Mouse (Mus musculus): ENCODE measurements around the gene Smyd3. TPM values are rescaled to one million over a fixed set of nuclear protein-coding genes. Genes with fewer than 3 reads are reported as not detected.

Smyd3 gene
- polyA plus RNA-seq, 1 experiment: not detected

DNA sequence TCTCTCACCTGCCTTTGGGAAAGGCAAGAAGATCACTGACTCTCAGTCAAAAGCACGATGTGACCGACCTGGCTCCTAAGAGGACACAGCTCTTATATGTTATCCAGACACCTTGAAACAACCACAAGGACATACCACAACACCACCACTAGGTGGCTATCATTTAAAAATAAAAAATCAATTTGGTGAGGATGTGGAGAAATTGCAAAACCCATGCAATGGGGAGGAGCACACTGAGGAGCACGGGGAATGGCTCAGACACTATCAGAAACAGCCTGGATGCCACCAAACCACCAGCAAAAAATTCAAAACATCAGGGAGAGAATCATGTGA, 380.7 kb downstream of the Smyd3 start:
- Histone ChIP-seq H3K4me3 (ENCODE audit: insufficient read depth, low read depth, low read length) (no peak overlapping the region), H3K4me1 (ENCODE audit: control insufficient read depth, insufficient read depth, low read length) (peaks cover 8% of the 10 kb centered on the region), H3K27ac (ENCODE audit: insufficient read depth, low read depth, low read length) (no peak overlapping the region)
- WGBS: 74% methylated on average over 3 of the region's 3 CpGs
- TF ChIP-seq POLR2A (IDR thresholded peaks at IDR 0.05; ENCODE audit: insufficient read depth, low read depth, low read length): no peak
- no peak for TF ChIP-seq CTCF (IDR thresholded peaks at IDR 0.05; ENCODE audit: insufficient read depth, low read depth, low read length)

DNA sequence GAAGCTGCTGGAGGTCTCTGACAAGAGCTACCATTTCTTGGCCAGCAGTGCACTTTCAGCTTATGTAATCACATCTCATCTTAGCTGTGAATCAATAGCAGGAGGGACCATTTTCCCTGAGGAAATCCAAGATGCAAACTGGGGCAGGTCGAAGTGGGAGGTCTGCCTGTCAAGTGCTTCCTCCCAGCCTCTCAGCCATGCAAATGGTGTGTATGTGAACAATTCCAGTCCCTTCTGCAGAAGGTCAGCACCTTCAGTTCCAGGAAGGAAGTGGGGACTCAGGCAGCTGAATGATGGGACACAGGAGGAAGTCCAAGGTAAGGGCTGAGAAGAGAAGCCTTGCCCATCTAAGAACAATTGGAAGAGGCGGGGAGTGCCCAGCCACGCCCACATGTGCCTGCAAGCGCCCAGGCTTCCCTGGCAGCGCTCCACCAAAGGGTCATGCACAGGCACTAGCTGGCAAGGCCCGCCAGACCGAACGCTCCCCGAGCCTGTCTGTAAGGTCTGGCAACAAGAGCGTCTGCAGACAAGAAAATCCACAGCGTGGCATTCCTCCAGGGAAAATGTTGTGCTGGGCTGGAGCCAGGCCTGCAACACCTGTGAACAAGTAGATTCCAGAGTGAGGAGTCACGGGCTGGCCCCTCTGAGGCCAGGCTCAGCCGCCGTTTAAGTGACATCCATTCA, 381.2 kb downstream of the Smyd3 start:
- Histone ChIP-seq H3K27ac (ENCODE audit: insufficient read depth, low read depth, low read length) (no peak overlapping the region), H3K4me3 (ENCODE audit: insufficient read depth, low read depth, low read length) (no peak overlapping the region), H3K4me1 (ENCODE audit: control insufficient read depth, insufficient read depth, low read length) (peaks cover 8% of the 10 kb centered on the region)
- TF ChIP-seq CTCF (IDR thresholded peaks at IDR 0.05; ENCODE audit: insufficient read depth, low read depth, low read length): no peak
- TF ChIP-seq POLR2A (IDR thresholded peaks at IDR 0.05; ENCODE audit: insufficient read depth, low read depth, low read length): no peak
- WGBS: 48% methylated on average over 14 of the region's 14 CpGs

DNA sequence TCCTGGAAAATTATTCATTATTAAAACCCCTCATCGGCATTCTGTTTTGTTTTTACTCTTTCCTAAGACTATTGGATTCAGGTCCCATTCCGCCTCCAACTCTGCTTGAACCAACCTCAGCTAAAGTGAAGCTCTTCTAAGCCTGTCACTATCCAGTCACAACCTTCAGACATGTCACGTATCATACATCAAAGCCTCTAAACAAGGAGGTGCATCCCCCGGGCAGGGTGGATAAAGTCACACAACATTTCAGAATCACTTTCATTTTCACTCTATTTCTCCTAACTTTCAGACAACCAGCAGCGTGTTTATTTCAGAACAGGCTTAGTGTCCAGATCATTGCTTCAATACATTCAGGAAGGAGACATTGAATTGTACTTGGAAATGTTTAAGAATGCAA, 387.8 kb downstream of the Smyd3 start:
- H3K27ac ChIP-seq (ENCODE audit: insufficient read depth, low read depth, low read length): no peak overlapping the region
- WGBS: 93% methylated on average over 5 of the region's 5 CpGs
- no peak overlapping the region for H3K4me3 ChIP-seq (ENCODE audit: insufficient read depth, low read depth, low read length)
- no peak for TF ChIP-seq CTCF (IDR thresholded peaks at IDR 0.05; ENCODE audit: insufficient read depth, low read depth, low read length)
- TF ChIP-seq POLR2A (IDR thresholded peaks at IDR 0.05; ENCODE audit: insufficient read depth, low read depth, low read length): no peak
- H3K4me1 ChIP-seq (ENCODE audit: control insufficient read depth, insufficient read depth, low read length): no peaks in the 10 kb centered on the region

DNA sequence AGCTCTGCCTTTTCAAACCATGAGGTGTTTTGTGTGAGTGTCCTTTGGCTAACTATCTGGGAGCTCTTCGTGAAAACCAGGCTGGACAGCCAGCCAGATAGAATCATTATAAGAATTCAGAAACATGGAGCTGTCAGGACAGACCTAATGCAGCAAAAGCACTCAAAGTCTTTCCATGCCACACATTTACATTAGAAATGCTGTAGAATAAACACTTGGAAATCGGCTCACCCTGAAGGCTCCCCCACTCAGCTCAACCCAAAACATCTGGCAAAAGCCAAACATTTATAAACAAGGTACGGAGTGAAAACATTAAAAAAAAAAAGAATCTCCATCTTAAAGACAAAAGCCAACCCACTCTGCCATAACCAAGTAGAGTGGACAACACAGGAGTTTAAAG, 391.6 kb downstream of the Smyd3 start:
- Histone ChIP-seq H3K4me3 (ENCODE audit: insufficient read depth, low read depth, low read length) (no peak overlapping the region), H3K4me1 (ENCODE audit: control insufficient read depth, insufficient read depth, low read length) (no peaks in the 10 kb centered on the region), H3K27ac (ENCODE audit: insufficient read depth, low read depth, low read length) (no peak overlapping the region)
- TF ChIP-seq POLR2A (IDR thresholded peaks at IDR 0.05; ENCODE audit: insufficient read depth, low read depth, low read length) (no peak), CTCF (IDR thresholded peaks at IDR 0.05; ENCODE audit: insufficient read depth, low read depth, low read length) (no peak)
- 77% methylated on average over 3 of the region's 3 CpGs for WGBS

DNA sequence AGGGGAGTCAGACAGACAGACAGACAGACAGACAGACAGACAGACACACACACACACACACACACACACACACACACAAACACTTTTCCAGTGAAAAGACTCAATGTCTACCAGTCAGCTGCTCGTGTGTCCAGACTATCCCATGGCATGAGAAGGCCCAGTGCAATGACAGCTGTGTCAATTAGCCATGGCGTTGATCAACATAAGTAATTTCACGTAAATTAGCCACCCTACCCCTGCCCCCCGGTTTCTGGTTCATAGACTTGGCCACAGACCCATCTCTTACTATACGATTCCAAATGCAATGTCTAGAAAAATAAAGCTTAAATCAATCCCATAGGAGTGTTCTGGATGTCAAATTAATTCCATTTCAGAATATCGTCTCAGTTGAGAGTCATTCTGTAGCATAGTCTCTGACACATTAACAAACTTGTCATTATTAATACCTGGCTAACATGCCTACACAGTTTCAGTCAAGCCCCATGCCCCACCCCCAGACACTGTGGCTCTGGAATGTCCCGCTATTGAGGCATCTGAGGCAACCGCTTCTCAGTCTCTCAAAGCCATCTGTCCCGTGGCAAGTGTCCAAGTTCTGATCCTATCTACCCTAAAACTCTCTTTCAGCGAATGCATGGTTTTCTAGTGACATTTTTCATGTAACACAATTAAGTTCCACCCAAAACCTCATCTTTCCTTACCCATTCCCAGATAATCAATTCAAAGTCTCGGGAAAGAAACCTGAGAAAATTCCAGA, 395.2 kb downstream of the Smyd3 start:
- Histone ChIP-seq H3K27ac (ENCODE audit: insufficient read depth, low read depth, low read length) (no peak overlapping the region), H3K4me1 (ENCODE audit: control insufficient read depth, insufficient read depth, low read length) (no peaks in the 10 kb centered on the region), H3K4me3 (ENCODE audit: insufficient read depth, low read depth, low read length) (no peak overlapping the region)
- TF ChIP-seq POLR2A (IDR thresholded peaks at IDR 0.05; ENCODE audit: insufficient read depth, low read depth, low read length) (no peak), CTCF (IDR thresholded peaks at IDR 0.05; ENCODE audit: insufficient read depth, low read depth, low read length) (no peak)
- WGBS: 91% methylated on average over 11 of the region's 11 CpGs

DNA sequence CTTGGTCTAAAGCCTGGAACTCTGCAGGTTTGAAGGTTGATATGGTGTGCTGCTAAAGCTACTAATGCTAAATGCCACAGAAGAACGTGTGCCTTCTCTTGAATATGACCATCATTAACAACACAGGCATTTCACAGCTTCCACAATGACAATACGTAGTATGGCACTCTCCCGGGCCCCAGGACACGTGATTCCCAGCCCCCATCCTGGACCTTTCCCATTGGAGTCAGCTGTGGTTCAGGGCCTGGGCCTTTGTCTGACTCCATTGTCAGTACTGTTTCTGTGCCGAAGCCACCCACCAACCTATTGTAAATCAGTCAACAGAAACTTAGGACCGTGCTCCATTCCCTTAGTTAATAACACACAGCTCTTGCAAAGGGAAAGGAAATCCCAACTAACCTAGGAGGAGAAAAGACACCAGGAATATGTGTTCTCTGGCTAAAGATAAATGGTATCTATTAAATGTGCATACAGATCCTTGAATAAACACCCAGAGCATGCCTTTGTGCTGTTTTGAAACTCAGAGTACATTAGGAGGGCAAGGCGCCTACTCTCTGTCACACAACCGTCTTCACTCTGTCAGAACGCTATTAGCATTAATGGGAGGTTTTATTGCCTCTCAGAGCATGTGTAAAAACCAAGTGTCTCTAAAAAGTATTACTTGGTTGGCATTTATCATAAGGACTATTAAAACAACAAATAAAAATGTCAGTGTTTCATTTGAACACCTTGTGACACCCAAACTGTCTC, 397.4 kb downstream of the Smyd3 start:
- TF ChIP-seq POLR2A (IDR thresholded peaks at IDR 0.05; ENCODE audit: insufficient read depth, low read depth, low read length) (no peak), CTCF (IDR thresholded peaks at IDR 0.05; ENCODE audit: insufficient read depth, low read depth, low read length) (no peak)
- Histone ChIP-seq H3K27ac (ENCODE audit: insufficient read depth, low read depth, low read length) (no peak overlapping the region), H3K4me1 (ENCODE audit: control insufficient read depth, insufficient read depth, low read length) (no peaks in the 10 kb centered on the region), H3K4me3 (ENCODE audit: insufficient read depth, low read depth, low read length) (no peak overlapping the region)
- 70% methylated on average over 9 of the region's 9 CpGs for WGBS

DNA sequence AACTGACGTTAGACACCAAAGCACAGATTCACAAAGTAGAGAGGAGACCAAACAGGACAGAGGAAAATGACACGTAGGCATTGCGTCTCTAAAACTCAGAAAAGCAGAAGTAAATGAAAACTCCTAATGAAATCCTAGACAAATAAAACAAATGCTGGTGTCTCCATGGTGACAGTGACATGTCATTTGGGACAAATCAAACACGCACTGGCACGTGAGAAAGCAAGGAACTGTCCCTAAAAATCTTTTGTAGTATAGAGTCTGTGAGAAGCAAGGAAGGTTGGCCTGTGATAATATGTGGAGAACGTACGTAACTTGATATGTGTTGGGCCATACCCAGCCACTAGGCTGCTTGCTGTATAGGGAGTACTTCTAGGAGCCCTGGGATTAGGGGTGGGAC, 399.2 kb downstream of the Smyd3 start:
- 96% methylated on average over 7 of the region's 7 CpGs for WGBS
- TF ChIP-seq POLR2A (IDR thresholded peaks at IDR 0.05; ENCODE audit: insufficient read depth, low read depth, low read length): no peak
- no peak for TF ChIP-seq CTCF (IDR thresholded peaks at IDR 0.05; ENCODE audit: insufficient read depth, low read depth, low read length)
- Histone ChIP-seq H3K27ac (ENCODE audit: insufficient read depth, low read depth, low read length) (no peak overlapping the region), H3K4me1 (ENCODE audit: control insufficient read depth, insufficient read depth, low read length) (no peaks in the 10 kb centered on the region), H3K4me3 (ENCODE audit: insufficient read depth, low read depth, low read length) (no peak overlapping the region)

DNA sequence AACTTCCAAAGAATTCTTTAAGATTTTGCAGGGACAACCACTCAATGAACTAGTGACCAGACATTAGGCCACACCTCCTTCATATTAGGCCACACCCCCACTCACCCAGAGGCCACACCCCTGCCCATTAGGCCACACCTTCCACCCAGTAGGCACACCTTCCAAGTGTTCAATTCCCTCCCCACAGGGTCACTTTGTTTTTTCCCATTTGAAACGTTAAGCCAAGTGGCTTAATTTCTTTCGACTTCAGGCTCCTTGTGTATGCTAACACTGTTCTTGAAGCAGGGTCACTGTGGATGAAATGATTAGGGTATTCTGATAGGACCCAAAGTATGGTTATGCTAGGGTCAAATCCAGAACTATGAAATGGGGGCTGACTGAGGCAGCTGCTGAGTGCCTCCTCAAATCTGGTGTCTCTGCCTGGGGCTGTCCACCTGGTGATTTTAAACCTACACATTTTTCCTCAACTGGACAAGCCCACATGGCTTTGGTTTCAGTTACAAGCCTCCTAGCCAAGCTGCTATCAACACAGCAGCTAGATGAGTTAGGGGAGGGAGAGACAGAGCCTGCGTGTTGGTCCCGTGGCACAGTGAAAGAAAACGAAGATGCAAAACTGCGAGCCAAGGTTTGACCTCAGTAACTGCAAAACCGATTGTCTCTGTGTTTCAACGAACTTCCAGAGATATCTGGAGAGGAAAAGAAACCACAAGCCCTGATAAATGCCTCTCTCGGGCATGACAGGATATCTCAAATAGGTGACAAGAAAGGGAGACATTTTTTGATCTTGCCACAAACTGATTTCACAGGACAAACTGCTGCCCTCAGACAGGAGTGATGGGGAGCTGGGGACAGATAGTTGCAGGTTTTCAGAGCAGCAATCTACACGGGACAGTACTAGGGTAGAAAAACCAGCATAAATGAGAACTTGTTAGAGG, 400.8 kb downstream of the Smyd3 start:
- no peak overlapping the region for H3K27ac ChIP-seq (ENCODE audit: insufficient read depth, low read depth, low read length)
- no peak overlapping the region for H3K4me3 ChIP-seq (ENCODE audit: insufficient read depth, low read depth, low read length)
- TF ChIP-seq POLR2A (IDR thresholded peaks at IDR 0.05; ENCODE audit: insufficient read depth, low read depth, low read length) (no peak), CTCF (IDR thresholded peaks at IDR 0.05; ENCODE audit: insufficient read depth, low read depth, low read length) (no peak)
- WGBS: 92% methylated on average over 10 of the region's 10 CpGs
- no peaks in the 10 kb centered on the region for H3K4me1 ChIP-seq (ENCODE audit: control insufficient read depth, insufficient read depth, low read length)

All from olfactory bulb, adult 2 months (tissue).